Mouse (Mus musculus) liver, adult (tissue): ENCODE data around the gene Gm17361.
"Not testable (repeated sequence)": the region's sequence is repeated elsewhere in the genome, so short reads cannot be mapped to it uniquely, and the experiment has no call there.

Experiments
- GATA4 ChIP-seq: IDR thresholded peaks from 2 replicates; pipeline ENCODE4 v1.6.1; 2014; ENCODE audit warnings: mild to moderate bottlenecking, low read length; ENCODE audit not compliant: insufficient replicate concordance

The Gm17361 gene

GRCm38 (mm10) chrX:125003863-125004262, at the start of gene Gm17361:
TSS of gene Gm17361 (plus strand) at chrX:125004163.
- TF ChIP-seq GATA4, result not testable (repeated sequence)
